Mouse (Mus musculus) bone marrow, adult 2 months (tissue): ENCODE results near the gene Eef1b2.

Source experiments
- CTCF ChIP-seq: fragments of 200-500 bp; IDR thresholded peaks from 2 replicates; pipeline ENCODE4 v1.5.1; 2011; ENCODE audit warnings: low read length, control low read depth; ENCODE audit not compliant: control insufficient read depth, insufficient read depth
- POLR2A ChIP-seq: fragments of 200-500 bp; IDR thresholded peaks from 2 replicates; pipeline ENCODE4 v1.6.1; 2011; ENCODE audit warnings: low read depth, mild to moderate bottlenecking, control low read depth, low read length, borderline replicate concordance; ENCODE audit not compliant: control insufficient read depth

DNA sequence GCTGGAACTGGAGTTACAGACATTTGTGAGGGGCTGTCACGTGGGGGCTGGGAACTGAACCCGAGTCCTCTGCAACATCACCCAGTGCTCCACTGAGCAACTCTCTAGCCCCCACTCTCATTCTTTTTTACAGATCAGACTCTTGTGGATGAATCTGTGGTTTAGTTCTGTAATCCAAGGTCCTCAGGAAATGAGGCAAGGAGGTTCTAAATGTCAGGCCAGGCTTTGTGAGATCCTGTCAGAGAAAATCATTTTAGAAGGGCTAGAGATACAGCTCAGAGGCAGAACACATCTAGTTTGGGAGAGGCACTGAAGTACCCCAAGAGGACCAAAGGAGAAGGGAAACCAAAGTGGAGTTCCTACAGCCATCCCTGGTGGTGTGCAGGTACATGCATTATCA, 45.7 kb upstream of the Eef1b2 start:
- TF ChIP-seq CTCF, result no peak
- TF ChIP-seq POLR2A, result no peak
